Mouse (Mus musculus): ENCODE data around the gene Gm20388. TPM values are rescaled to one million over a fixed set of nuclear protein-coding genes. Genes with fewer than 3 reads are reported as not detected.
A peak's percentile ranks its signal among the peaks of the same experiment; 100 is the strongest.
"Not testable (repeated sequence)": the region's sequence is repeated elsewhere in the genome, so short reads cannot be mapped to it uniquely, and the experiment has no call there.

The Gm20388 gene
- total RNA-seq, 2 experiments from 2014 or later, result 8.8 TPM

GRCm38 (mm10) chr8:123411781-123412327, 3501.2 kb downstream of the Gm20388 start:
- DNase-seq (ENCODE audit: extremely low spot score in 1 of 2, low spot score in 1 of 2), result no peak

GRCm38 (mm10) chr8:123412560-123413170, 3502.0 kb downstream of the Gm20388 start:
- DNase-seq (ENCODE audit: extremely low spot score in 1 of 2, low spot score in 1 of 2), result peak; percentile 40 to 54

GRCm38 (mm10) chr8:123414255-123414654, 3503.6 kb downstream of the Gm20388 start:
- DNase-seq (ENCODE audit: extremely low spot score in 1 of 2, low spot score in 1 of 2), result no peak

- not testable (repeated sequence) for DNase-seq (ENCODE audit: extremely low spot score in 1 of 2, low spot score in 1 of 2)
Observed at GRCm38 (mm10) chr8:123414997-123415696, 3504.5 kb downstream of the Gm20388 start.

DNA sequence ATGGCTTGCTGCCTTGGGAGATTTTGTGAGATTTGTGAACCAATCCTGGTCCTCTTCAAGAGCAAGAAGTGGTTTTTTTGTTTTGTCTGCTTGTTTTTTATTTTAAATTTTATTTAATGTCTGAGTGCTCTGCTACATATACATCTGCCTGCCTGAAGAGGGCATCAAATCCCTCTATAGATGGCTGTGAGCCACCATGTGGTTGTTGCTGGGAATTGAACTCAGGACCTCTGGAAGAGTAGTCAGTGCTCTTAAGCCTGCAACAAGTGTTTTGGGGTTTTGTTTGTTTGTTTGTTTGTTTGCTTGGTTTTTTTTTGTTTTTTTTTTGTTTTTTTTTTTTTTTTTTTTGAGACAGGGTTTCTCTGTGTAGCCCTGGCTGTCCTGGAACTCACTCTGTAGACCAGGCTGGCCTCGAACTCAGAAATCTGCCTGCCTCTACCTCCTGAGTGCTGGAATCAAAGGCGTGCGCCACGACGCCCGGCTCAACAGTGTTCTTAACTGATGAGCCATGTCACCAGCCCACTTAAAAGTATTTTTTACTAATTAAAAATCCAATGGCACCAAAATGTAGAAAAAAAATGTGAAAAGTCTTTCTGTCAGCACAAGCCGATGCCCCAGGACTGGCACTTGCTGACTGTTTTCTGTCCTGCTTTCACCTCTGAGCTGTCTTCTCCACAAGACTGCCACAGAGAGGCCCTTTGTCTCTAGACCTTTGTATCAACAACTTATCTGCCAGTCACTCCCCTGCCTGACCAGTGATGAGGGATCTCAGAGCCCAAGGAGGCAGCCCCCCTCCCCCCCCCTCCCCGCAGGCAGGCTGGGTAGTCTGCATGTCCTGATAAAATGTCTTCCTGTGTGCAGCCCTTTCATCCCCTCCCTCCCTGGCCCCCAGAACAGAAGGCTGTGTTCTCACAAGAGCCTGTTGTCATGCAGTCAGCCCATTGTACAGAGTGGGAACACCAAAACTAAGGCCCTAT, 3505.6 kb downstream of the Gm20388 start:
- DNase-seq (ENCODE audit: extremely low spot score in 1 of 2, low spot score in 1 of 2), result no peak

GRCm38 (mm10) chr8:123416944-123417555, 3506.4 kb downstream of the Gm20388 start:
- DNase-seq (ENCODE audit: extremely low spot score in 1 of 2, low spot score in 1 of 2), result no peak

- no peak for DNase-seq (ENCODE audit: extremely low spot score in 1 of 2, low spot score in 1 of 2)
Observed at GRCm38 (mm10) chr8:123419711-123420110, 3509.1 kb downstream of the Gm20388 start.

DNA sequence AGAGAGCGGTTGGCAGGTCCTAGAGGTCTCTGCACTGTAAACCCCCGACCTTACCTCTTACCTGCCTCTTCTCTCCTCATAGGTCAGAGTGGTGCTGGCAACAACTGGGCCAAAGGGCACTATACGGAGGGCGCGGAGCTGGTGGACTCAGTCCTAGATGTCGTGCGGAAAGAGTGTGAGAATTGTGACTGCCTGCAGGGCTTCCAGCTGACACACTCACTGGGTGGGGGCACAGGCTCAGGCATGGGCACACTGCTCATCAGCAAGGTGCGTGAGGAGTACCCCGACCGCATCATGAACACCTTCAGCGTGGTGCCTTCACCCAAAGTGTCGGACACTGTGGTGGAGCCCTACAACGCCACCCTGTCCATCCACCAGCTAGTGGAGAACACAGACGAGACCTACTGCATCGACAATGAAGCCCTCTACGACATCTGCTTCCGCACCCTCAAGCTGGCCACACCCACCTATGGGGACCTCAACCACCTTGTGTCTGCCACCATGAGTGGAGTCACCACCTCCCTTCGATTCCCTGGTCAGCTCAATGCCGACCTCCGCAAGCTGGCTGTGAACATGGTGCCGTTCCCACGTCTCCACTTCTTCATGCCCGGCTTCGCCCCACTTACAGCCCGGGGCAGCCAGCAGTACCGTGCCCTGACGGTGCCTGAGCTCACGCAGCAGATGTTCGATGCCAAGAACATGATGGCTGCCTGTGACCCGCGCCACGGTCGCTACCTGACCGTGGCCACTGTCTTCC, 3510.1 kb downstream of the Gm20388 start:
- DNase-seq (ENCODE audit: extremely low spot score in 1 of 2, low spot score in 1 of 2), result no peak

- DNase-seq (ENCODE audit: extremely low spot score in 1 of 2, low spot score in 1 of 2), result no peak
Observed at GRCm38 (mm10) chr8:123421325-123421724, 3510.7 kb downstream of the Gm20388 start.

DNA sequence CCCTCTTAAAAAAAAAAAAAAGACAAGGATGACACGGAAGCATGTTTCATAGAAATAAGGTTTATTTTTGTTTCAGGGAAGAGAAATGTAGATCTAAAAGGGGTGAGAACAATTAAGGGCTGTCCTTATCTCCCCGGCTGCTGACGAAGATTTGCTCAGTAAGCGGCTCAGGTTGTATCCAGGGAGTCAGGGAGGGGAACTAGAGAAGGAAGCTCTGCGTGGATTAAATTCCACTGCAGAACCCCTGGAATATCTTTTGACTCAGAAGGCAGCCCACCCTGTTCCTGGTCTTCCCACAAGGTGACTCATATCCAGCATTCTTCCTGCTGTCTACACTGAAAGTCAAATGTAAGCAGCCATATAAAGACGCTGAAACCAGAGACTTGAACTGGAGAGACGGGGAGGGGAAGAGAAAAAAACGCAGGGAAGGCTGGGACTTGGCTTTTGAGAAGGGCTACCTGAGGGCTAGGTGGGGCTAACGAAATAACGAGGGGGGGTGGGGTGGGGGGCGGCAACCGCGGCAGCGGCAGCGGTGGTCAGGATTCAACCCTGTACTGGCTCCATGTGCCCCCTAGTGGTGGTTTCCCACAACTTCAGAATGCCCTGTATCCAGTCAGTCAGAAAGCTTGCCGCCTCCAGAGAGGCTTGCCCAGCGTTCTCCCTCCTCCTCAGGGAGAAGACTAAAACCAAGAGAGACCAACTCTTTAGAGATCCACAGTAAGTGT, 3511.6 kb downstream of the Gm20388 start:
- DNase-seq (ENCODE audit: extremely low spot score in 1 of 2, low spot score in 1 of 2), result peak in 1 of 2 experiments; percentile 72

GRCm38 (mm10) chr8:123422781-123423159, 3512.1 kb downstream of the Gm20388 start:
- DNase-seq (ENCODE audit: extremely low spot score in 1 of 2, low spot score in 1 of 2), result no peak

- DNase-seq (ENCODE audit: extremely low spot score in 1 of 2, low spot score in 1 of 2), result no peak
Observed at GRCm38 (mm10) chr8:123423441-123423840, 3512.8 kb downstream of the Gm20388 start, which contains the start of gene Def8. Def8 (plus strand) TSS chr8:123423527.

GRCm38 (mm10) chr8:123426511-123427509, 3516.2 kb downstream of the Gm20388 start:
- DNase-seq (ENCODE audit: extremely low spot score in 1 of 2, low spot score in 1 of 2), result no peak

GRCm38 (mm10) chr8:123427639-123428275, 3517.1 kb downstream of the Gm20388 start:
- no peak for DNase-seq (ENCODE audit: extremely low spot score in 1 of 2, low spot score in 1 of 2)

GRCm38 (mm10) chr8:123428343-123428893, 3517.8 kb downstream of the Gm20388 start:
- DNase-seq (ENCODE audit: extremely low spot score in 1 of 2, low spot score in 1 of 2), result no peak

DNA sequence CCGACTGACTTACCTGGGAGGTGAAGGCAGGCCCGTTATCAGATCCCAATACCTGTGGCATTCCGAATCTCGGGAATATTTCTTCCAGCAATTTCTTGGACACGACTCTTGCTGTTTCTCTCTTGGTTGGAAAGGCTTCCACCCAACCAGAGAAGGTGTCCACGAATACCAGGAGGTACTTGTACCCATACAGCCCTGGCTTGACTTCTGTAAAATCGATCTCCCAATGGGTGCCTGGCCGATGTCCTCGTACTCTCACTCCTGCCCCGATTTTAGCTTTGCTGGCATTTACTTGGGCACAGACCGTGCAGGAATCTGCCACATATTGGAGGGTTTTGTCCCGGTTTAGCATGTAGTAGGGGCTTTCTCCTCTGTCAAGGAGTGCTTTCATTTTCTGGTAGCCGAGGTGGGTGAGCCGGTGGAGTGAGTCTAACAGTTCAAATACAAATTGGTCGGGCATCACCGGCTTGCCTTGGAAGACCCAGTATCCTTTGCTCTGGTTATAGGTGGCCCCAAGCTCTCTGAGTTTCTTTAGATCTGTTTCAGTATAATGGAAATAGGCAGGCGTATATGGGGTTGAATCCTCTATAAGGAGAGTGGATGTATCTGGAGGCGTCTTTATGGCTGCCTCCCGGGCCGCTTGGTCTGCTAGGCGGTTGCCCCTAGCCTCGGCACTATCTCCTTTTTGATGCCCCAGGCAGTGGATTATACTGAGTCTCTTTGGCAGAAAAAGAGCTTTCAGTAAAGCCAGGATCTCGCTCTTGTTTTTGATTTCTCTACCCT, 3518.5 kb downstream of the Gm20388 start:
- DNase-seq (ENCODE audit: extremely low spot score in 1 of 2, low spot score in 1 of 2), result no peak
